Mouse (Mus musculus): ENCODE data around the gene Ift20.

- TF ChIP-seq CTCF (IDR thresholded peaks at IDR 0.05; ENCODE audit: low read depth, low read length) = peak; percentile 59
- TF ChIP-seq POLR2A (IDR thresholded peaks at IDR 0.05; ENCODE audit: insufficient read depth, low read length) = no peak
- TF ChIP-seq EP300 (IDR thresholded peaks at IDR 0.05; ENCODE audit: insufficient read depth, low read depth, low read length) = no peak
Observed at GRCm38 (mm10) chr11:78515549-78516325, 20.4 kb upstream of the Ift20 start.

All from ES-Bruce4 (cell line).